Mouse (Mus musculus) E14TG2a.4 (cell line): ENCODE results near the gene Lias.

Experiments used
- CTCF ChIP-seq: conservative IDR thresholded peaks from 2 replicates; pipeline ENCODE4 v1.5.1; 2014; ENCODE audit warnings: low read length
- NANOG ChIP-seq: IDR thresholded peaks from 2 replicates; pipeline ENCODE4 v1.6.1; 2014; ENCODE audit warnings: borderline replicate concordance, low read length, mixed read lengths
- POU5F1 ChIP-seq: IDR thresholded peaks from 2 replicates; pipeline ENCODE4 v1.6.1; 2014; ENCODE audit warnings: low read length, borderline replicate concordance

DNA sequence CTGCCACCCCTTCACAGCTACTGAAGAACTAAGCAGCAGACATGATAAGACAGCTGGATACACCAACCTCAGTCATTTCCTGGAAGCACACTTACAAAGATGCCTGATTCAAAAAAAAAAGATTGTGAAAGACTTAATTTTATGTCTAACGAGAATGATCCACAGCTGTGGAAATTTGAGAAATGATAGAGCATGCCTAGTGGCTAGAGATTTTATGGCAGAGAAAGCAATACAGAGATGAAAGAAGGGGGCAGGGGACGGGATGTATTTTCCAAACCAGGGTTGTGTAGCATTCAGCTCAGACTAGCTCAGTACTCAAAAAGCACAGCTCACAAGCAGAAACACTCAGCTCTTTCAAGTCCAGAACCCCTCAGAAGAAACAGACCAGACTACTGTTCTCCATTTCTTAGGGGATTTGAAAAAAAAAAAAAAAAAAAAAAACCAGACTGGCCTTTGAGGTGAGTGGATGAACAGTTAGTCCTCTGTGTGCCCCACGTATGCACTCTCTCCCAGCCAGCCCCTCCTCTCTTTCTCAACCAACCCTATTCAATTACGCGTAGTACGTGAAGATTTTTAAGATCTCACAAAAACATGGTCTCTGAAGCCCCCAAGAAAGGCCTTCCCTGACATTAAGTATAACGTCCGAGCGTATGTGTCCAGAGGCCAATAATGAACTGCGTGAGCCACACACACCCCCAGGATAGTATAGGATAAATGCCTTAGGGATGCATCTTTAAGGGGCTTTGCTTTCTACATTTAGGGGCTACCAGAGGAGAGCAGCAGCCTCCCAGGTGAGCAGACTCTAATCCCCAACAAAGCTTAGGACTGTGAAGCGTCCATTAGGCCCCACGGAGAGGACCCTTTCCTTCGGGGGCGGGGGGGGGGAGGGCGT is 43.4 kb downstream of the Lias start:
- TF ChIP-seq CTCF (no peak), POU5F1 (no peak), NANOG (no peak)
